Mouse (Mus musculus): ENCODE data around the gene Hadh. TPM values are rescaled to one million over a fixed set of nuclear protein-coding genes. Genes with fewer than 3 reads are reported as not detected.

The Hadh gene
- polyA plus RNA-seq (2014; fragmentation: Illumina TruSeq; extraction: RNeasy Lipid Tissue Mini Kit (QIAGEN cat#74804); ENCODE audit: low read depth, low replicate concordance) = 256 TPM

GRCm38 (mm10) chr3:131271559-131272373, at the start of gene Hadh:
TSS of gene Hadh (minus strand) at chr3:131272101.

DNA sequence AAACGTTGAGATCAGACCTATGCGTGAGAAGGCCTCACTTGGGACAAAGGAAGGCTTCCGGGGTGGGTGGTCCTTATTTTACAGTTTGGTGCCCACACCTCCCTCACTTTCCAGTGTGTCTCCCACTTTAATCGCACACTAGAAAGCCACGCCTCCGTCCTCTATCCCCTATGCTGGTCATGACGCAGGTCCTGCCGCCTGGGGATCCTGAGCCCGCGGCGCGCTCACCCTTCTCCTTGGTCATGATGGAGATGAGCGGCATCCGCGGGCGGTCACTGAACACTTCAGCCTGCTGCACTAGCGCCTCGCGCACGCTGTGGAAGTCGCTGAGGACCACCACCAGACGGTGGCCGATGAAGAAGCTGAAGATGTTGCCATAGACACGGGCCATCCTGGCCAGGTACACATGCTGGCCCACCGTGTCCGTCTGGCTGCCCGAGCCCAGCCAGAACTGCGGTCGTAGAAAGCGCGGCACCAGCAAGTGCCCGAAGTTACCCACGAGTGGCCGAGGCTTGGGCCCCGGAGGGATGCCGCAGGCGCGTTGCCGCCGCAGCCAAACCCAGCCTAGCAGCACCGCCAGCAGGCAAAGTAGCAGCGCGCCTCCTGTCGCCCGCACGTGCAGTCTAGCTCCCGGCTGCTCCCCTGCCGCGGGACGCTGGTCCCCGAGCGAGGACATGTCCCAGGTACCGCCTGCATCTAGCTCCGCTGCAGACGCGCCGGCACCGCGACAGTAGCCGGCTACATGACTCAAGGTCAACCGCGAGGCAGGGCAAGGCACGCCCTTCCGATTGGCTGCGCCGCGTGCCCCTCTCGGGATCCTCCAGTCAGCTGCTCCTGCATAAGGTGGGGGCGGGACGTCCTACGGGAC, 30.8 kb upstream of the Hadh start, which contains the start of gene Cyp2u1:
Cyp2u1 (minus strand) TSS at position 776 of the 868 bp plus-strand sequence.

Other genes with a start within 250 kb of the Hadh start
- not detected for gene Lef1, start 161.6 kb downstream of the Hadh start, polyA plus RNA-seq (2014; fragmentation: Illumina TruSeq; extraction: RNeasy Lipid Tissue Mini Kit (QIAGEN cat#74804); ENCODE audit: low read depth, low replicate concordance)
- 1.7 TPM for gene Cyp2u1, start 31.1 kb upstream of the Hadh start, polyA plus RNA-seq (2014; fragmentation: Illumina TruSeq; extraction: RNeasy Lipid Tissue Mini Kit (QIAGEN cat#74804); ENCODE audit: low read depth, low replicate concordance)
- gene Sgms2, start 219.3 kb upstream of the Hadh start, polyA plus RNA-seq (2014; fragmentation: Illumina TruSeq; extraction: RNeasy Lipid Tissue Mini Kit (QIAGEN cat#74804); ENCODE audit: low read depth, low replicate concordance) = 32.3 TPM

Measured in liver, adult 10 weeks (tissue).